Mouse (Mus musculus) T-helper 1 cell (primary cell): ENCODE data around the gene Sppl2c.

Experiments used
- in situ Hi-C: fragments of 300-600 bp; cut with MboI, MseI; formaldehyde crosslinking; loops from one replicate; pipeline ENCODE4 v1.15.1; 2025; ENCODE audit warnings: high pct_unique_total_duplicates

Sppl2c gene

DNA sequence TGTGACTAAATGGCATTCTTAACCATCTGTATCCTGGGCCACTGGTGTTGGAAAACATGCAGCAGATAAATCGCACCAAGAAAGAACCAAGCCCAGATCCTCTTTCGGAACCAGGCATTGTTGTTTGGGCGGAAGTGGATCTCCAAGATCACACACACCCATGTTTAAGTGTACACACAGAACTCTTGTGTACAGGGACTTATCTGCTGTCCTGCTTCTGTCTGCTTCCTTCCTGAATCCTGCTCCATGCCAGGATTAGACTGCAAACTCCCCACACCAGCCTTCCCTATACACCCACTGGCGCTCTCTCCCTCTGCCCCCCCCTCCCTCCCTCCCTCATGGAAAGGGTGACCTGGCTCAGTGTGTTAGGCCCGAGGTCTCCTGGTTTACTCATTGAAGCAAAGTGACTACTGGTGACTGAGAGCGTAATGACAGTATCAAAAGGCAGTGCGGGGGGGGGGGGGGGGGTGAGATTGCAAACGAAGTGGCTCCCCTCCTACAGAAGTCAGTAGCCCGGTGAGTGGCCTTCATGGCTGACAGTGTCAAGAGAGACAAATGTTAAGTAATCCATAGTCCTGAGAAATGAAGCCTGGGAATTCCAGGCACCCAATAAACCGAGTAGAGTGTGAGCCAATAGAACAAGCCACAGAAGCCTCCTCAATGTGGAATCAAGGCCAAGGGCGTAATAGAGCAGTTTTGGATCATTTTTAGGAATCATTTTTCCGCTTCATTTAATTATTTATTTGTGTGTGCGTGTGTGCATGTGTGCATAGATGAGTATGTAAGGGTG, 52.0 kb downstream of the Sppl2c start:
- in situ Hi-C loops = no loop called here
